Mouse (Mus musculus) frontal cortex, postnatal 36 days (tissue): ENCODE measurements around the gene Vmn2r57.
A peak's percentile ranks its signal among the peaks of the same experiment; 100 is the strongest.
"Not testable (repeated sequence)": the region's sequence is repeated elsewhere in the genome, so short reads cannot be mapped to it uniquely, and the experiment has no call there.

Source experiments
- DNase-seq, 2 experiments: peaks; one replicate each; pipeline ENCODE4 v3.0.0; 2022; ENCODE audit warnings: low spot score in 2 of 2

The Vmn2r57 gene

GRCm38 (mm10) chr7:41448596-41448995, at the start of gene Vmn2r57:
Gene Vmn2r57 (minus strand): TSS chr7:41448696.
- not testable (repeated sequence) for DNase-seq

- no peak for DNase-seq
Measured at GRCm38 (mm10) chr7:41497871-41498270, 49.4 kb upstream of the Vmn2r57 start.

GRCm38 (mm10) chr7:41451864-41452263, 3.4 kb upstream of the Vmn2r57 start:
- DNase-seq = no peak

- no peak for DNase-seq
Measured at GRCm38 (mm10) chr7:41394130-41394529, 54.4 kb downstream of the Vmn2r57 start.

GRCm38 (mm10) chr7:41393048-41393971, 55.2 kb downstream of the Vmn2r57 start, which contains the start of gene AI987944:
Gene AI987944 (minus strand): TSS chr7:41393379.
- peak; percentile 81 to 86 for DNase-seq
